Mouse (Mus musculus) hindbrain, embryonic 12.5 days (tissue): ENCODE data around the gene Emid1. TPM values are rescaled to one million over a fixed set of nuclear protein-coding genes. Genes with fewer than 3 reads are reported as not detected.

ENCODE experiments used
- ATAC-seq: fragments of 200-750 bp; cut with Nextera tagmentation; 2 replicates; pipeline ENCODE4 v1.8.0; 2017; ENCODE audit warnings: moderate TSS enrichment; ENCODE audit not compliant: low FRiP score
- H3K27ac ChIP-seq: fragments of 300-500 bp; sonication (generic); 2 replicates; pipeline ENCODE4 v1.5.1; 2016; ENCODE audit warnings: mild to moderate bottlenecking
- H3K27me3 ChIP-seq: fragments of 300-500 bp; sonication (generic); 2 replicates; pipeline ENCODE4 v1.6.1; 2016; ENCODE audit warnings: mild to moderate bottlenecking
- H3K36me3 ChIP-seq: fragments of 300-500 bp; sonication (generic); 2 replicates; pipeline ENCODE4 v1.6.1; 2016; ENCODE audit warnings: mild to moderate bottlenecking
- H3K4me1 ChIP-seq: fragments of 300-500 bp; sonication (generic); 2 replicates; pipeline ENCODE4 v1.6.1; 2016
- H3K4me2 ChIP-seq: fragments of 300-500 bp; sonication (generic); replicated peaks from 2 replicates; pipeline ENCODE4 v1.6.1; 2016; ENCODE audit warnings: mild to moderate bottlenecking
- H3K4me3 ChIP-seq: fragments of 300-500 bp; sonication (generic); 2 replicates; pipeline ENCODE4 v1.5.1; 2016; ENCODE audit warnings: mild to moderate bottlenecking
- H3K9ac ChIP-seq: fragments of 300-500 bp; sonication (generic); 2 replicates; pipeline ENCODE4 v1.6.1; 2016; ENCODE audit warnings: mild to moderate bottlenecking, moderate library complexity
- H3K9me3 ChIP-seq: fragments of 300-500 bp; sonication (generic); replicated peaks from 2 replicates; pipeline ENCODE4 v1.6.1; 2016; ENCODE audit warnings: mild to moderate bottlenecking
- WGBS: fragments of 180-500 bp; shearing (Covaris S2); methylation state at CpG from one replicate; pipeline ENCODE4 v1.1.7; 2016; 5-methylcytosine and 5-hydroxymethylcytosine counted together
- polyA plus RNA-seq: library from polyadenylated mRNA; unstranded; fragments of >200 nt; fragmentation: Nextera tagmentation; extraction: Ambion mirVana; gene quantifications from 2 replicates; pipeline ENCODE4 v1.2.1, GENCODE M21; 2016

The Emid1 gene
- polyA plus RNA-seq, 1 experiment from 2014 or later: 21.9 TPM

GRCm38 (mm10) chr11:5059230-5059629, 92.8 kb downstream of the Emid1 start:
- 24% methylated on average over 14 of the region's 14 CpGs for WGBS
- Histone ChIP-seq H3K4me2 (no peak overlapping the region), H3K27ac (no peak overlapping the region), H3K4me1 (peaks cover 70% of the 10 kb centered on the region), H3K9ac (no peak overlapping the region), H3K36me3 (no peaks in the 10 kb centered on the region), H3K9me3 (no peaks in the 10 kb centered on the region), H3K27me3 (peaks cover 93% of the 10 kb centered on the region), H3K4me3 (0 out of 2 replicates have a peak overlapping the region, but pooled peaks have one; percentile 8)
- ATAC-seq: no peak

- H3K36me3 ChIP-seq: no peaks in the 10 kb centered on the region
- ATAC-seq: no peak
- WGBS: 29% methylated on average over 9 of the region's 9 CpGs
- H3K9ac ChIP-seq: no peak overlapping the region
- 0 out of 2 replicates have a peak overlapping the region, but pooled peaks have one; percentile 8 for H3K4me3 ChIP-seq
- peaks cover 88% of the 10 kb centered on the region for H3K27me3 ChIP-seq
- H3K9me3 ChIP-seq: no peaks in the 10 kb centered on the region
- no peak overlapping the region for H3K27ac ChIP-seq
- H3K4me1 ChIP-seq: peaks cover 65% of the 10 kb centered on the region
- H3K4me2 ChIP-seq: peak overlapping the region; percentile 88; the same call in 1 of the 2 replicates
Measured at GRCm38 (mm10) chr11:5058783-5059182, 93.3 kb downstream of the Emid1 start.

DNA sequence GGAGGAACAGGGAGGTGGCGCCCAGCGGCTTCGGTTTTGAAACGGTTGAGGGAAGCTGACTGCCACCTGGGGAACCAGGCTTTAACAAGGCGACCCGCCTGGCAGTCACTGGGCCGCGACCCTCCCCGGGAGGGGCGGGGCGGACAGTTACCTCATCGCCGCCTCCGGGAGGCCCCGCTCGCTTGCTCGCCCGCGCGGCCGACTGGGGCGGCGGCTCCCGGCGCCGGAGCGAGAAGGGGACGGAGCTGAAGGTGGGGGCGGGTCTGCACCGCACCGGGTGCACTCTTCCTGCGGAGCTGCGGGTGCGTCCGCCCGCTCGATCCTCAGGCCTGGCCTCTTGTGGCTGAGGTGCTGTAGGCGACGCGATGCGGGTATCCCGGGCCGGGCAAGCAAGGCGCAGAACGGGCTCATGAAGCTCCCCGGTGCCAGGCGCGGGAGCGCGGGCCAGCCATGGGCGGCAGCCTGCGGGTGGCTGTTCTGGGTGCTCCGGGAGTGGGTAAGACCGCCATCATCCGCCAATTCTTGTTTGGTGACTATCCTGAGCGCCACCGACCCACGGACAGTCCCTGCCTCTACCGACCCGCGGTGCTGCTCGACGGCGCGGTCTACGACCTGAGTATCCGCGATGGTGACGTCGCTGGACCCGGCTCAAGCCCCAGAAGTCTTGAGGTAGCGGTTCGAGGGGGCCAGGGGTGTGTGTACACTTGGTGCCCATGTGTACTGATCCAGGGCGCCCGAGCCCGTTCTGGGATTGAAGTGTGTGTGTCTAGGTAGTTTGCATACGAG, 94.0 kb downstream of the Emid1 start, which contains the start of gene Rasl10a:
TSS of gene Rasl10a (plus strand) at position 273 of the 786 bp plus-strand sequence.
- 0 out of 2 replicates have a peak, but pooled peaks have one; percentile 1 for ATAC-seq
- WGBS: 3% methylated on average over 70 of the region's 77 CpGs
- peaks cover 81% of the 10 kb centered on the region for H3K27me3 ChIP-seq
- H3K4me2 ChIP-seq: peak within 1 kb of the TSS; percentile 88
- H3K36me3 ChIP-seq: no peaks in the 10 kb centered on the region
- no peaks in the 10 kb centered on the region for H3K9me3 ChIP-seq
- peaks cover 59% of the 10 kb centered on the region for H3K4me1 ChIP-seq
- H3K9ac ChIP-seq: peak within 1 kb of the TSS; percentile 59
- no peak within 1 kb of the TSS for H3K27ac ChIP-seq
- peak within 1 kb of the TSS; percentile 43 for H3K4me3 ChIP-seq

GRCm38 (mm10) chr11:5057541-5057855, 94.6 kb downstream of the Emid1 start:
- Histone ChIP-seq H3K27ac (no peak overlapping the region), H3K9ac (peak overlapping the region; percentile 59; the same call in 1 of the 2 replicates), H3K4me3 (peak overlapping the region; percentile 43), H3K4me2 (peak overlapping the region; percentile 88), H3K27me3 (peaks cover 76% of the 10 kb centered on the region), H3K9me3 (no peaks in the 10 kb centered on the region), H3K4me1 (peaks cover 54% of the 10 kb centered on the region), H3K36me3 (no peaks in the 10 kb centered on the region)
- WGBS: 14% methylated on average over 8 of the region's 8 CpGs
- ATAC-seq: no peak

- H3K36me3 ChIP-seq: no peaks in the 10 kb centered on the region
- peaks cover 49% of the 10 kb centered on the region for H3K4me1 ChIP-seq
- 50% methylated on average over 8 of the region's 8 CpGs for WGBS
- no peak overlapping the region for H3K9ac ChIP-seq
- no peak overlapping the region for H3K27ac ChIP-seq
- H3K4me3 ChIP-seq: no peak overlapping the region
- peaks cover 74% of the 10 kb centered on the region for H3K27me3 ChIP-seq
- no peak overlapping the region for H3K4me2 ChIP-seq
- ATAC-seq: no peak
- no peaks in the 10 kb centered on the region for H3K9me3 ChIP-seq
Measured at GRCm38 (mm10) chr11:5057064-5057463, 95.0 kb downstream of the Emid1 start.

Other genes starting within 250 kb of the Emid1 start
- gene Nefh, start 204.2 kb downstream of the Emid1 start, polyA plus RNA-seq: 1.4 and 1.5 TPM in 2 replicates
- 76.4 and 83.3 TPM in 2 replicates for gene Ap1b1, start 165.4 kb downstream of the Emid1 start, polyA plus RNA-seq
- gene Rasl10a, start 94.1 kb downstream of the Emid1 start, polyA plus RNA-seq: 0.96 and 1.6 TPM in 2 replicates
- 39.4 and 41.0 TPM in 2 replicates for gene Gas2l1, start 86.9 kb downstream of the Emid1 start, polyA plus RNA-seq
- gene Rhbdd3, start 53.3 kb downstream of the Emid1 start, polyA plus RNA-seq: 27.0 and 28.9 TPM in 2 replicates
- 823 and 828 TPM in 2 replicates for gene Ewsr1, start 53.0 kb downstream of the Emid1 start, polyA plus RNA-seq
- 17.8 and 18.1 TPM in 2 replicates for gene Kremen1, start 109.3 kb upstream of the Emid1 start, polyA plus RNA-seq